Mouse (Mus musculus): ENCODE data around the gene Itga4.
A peak's percentile ranks its signal among the peaks of the same experiment; 100 is the strongest.

DNA sequence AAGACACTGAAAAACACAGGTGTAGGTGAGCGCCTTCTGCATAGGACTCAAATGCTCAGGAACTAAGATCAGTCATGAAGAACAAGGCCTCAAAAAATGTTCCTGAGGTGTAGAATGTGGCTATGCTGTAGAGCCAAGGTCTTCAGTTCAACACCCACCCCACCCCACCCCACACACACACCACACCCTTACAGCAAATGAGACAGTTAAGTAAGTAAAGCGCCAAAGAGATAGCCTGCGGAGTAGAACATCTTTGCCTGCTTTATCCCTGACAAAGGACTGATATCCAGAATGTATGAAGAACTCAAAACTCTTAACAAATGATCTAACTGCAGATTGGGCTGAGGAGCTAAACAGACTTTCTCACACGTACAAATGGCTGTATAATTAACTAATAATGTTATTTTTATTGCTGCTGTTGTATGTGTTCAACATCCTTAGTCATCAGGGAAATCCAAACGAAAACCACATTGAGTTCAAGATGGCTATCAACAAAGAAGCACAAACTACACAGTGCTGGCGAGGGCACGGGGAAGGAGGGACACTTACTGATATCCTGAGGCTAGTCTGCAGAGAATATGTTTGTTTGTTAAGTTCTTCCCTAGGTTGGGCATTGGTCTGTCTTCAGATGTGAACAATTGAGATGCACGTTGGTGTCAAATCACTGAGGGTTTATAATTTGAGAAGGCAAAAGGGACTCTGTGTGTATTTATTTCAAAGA lies 19.3 kb upstream of the Itga4 start:
- no peak for TF ChIP-seq CTCF (IDR thresholded peaks at IDR 0.05; ENCODE audit: low read depth)
- TF ChIP-seq EP300 (IDR thresholded peaks at IDR 0.05; ENCODE audit: low read depth): 0 out of 2 replicates have a peak, but pooled peaks have one; percentile 10

All from liver, embryonic 14.5 days (tissue).